Mouse (Mus musculus) lung, postnatal 25 days (tissue): ENCODE measurements around the gene Foxj3.

Source experiments
- DNase-seq: peaks from one replicate; pipeline ENCODE4 v3.0.0; 2022; ENCODE audit warnings: low spot score

Foxj3 gene

DNA sequence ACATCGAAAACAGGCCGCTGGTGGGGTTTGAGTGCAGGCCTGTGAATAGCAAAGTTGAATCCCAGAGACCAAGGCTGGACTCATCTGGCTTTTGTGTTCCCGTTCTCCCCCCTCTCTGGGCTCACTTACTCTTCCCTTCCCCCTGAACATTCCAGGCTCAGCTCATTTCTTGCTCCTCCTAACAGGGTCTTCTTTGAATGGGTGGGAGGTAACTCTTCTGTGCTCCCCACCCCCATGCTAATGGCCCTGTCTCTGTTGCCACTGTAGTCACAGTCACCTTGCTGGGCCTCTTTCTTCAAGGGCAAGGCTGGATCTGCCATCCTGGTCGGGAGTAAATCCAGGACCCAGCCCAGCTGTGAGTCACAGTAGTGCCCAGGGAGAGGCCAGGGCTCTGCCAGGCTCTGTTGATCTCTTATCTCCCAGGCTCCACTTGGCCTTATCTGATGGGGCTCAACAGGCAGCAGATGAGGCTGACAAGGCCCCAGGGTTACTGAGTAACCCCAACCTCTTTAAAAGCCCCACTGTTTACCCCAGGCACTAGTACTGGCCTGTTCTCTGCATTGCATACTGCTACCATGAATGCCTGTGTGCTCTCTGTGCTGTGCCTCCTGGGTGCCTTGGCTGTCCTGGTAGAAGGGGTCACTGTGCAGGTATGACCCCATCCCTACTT, 100.5 kb downstream of the Foxj3 start, which contains the start of gene Guca2a:
TSS of gene Guca2a (plus strand) at position 529 of the 670 bp plus-strand sequence.
- peak; percentile 8 for DNase-seq

DNA sequence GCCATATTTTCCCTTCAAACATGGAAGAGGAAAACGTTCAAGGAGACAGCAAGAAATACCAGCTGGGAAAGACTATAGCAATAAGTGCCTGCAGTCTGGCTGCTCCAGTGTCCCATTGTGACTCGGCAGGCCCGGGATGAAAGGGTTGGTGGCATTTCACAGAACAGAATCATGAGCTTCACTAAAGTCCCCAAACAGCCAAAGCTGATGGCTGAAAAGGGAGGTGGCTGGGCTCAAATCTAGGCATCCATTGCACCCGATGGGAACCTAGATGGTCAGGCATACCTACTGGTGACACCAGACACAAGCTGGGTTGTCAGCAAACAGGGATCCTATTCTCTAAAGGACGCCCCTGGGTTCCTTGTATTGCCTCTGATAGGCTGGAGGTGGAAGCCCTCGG, 101.1 kb downstream of the Foxj3 start:
- no peak for DNase-seq

DNA sequence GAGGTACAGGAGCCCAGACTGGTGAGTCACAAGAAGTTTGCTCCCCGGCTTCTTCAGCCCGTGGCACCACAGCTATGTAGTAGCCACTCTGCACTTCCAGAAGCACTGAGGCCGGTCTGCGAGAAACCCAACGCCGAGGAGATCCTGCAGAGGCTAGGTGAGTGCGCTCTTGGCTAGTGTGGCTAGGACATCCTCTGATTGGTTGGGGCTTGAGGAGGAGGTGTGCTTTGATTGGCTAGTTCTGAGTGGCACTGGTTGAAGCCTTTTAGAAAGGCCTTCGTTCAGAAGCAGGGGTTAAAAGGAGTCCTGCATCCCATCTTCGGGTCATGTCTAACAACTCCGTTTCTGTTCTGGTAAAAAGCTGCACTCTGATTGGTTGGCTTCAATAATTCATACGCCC, 101.9 kb downstream of the Foxj3 start:
- no peak for DNase-seq

DNA sequence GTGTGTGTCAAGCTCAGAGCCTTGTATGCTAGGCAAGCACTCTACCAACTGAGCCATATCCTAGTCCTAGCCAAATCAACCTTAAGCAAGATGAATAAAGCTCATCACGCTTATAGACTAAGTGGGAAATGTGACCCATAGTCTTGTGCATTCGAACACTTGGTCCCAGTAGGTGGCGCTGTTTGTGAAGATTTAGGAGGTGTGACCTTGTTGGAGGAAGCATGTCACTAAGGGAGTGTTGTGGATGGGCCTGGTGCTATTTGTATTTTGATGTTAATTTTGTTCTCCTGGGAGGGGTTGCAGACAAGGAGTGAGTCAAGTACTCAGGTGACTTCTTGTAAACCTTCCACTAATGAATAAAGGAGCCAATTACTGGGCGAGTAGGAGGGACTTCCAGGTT, 105.9 kb downstream of the Foxj3 start:
- DNase-seq = no peak

DNA sequence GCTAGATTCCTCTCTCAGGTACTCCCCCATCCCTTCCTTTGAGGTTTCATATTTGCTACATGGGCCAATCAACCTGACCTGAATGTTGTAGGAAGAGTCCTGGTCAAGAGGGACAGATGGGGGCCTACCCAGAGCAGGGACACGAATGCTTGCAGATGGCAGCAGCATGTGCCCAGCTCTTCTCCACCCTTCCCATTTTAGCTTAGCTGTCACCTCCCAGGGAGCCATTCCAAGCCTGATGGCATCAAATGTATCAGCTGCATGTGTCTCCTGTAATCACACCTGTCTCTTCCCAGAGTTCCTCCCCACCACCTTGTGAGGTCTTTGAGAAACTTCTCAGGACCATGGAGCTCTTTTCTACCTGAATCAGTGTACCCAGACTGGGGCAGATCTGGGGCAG, 120.2 kb downstream of the Foxj3 start:
- no peak for DNase-seq

DNA sequence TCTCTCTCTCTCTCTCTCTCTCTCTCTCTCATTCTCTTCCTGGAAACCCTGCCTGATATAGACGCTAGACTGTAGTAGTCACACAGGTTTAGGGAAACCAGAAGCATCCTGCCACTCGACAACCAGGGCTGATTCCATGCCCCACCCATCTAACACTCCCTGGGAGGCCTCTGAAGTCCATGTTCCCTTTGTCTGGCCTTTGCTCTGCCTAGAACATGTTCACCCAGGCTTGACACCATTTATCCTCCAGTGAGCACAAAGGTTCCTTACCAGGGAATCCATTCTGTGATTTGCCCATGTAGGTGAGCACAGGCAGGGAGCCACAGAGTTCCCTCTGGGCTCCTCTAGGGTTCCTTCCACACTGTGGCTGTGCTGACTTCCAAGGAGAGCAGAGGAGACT, 121.4 kb downstream of the Foxj3 start:
- no peak for DNase-seq

DNA sequence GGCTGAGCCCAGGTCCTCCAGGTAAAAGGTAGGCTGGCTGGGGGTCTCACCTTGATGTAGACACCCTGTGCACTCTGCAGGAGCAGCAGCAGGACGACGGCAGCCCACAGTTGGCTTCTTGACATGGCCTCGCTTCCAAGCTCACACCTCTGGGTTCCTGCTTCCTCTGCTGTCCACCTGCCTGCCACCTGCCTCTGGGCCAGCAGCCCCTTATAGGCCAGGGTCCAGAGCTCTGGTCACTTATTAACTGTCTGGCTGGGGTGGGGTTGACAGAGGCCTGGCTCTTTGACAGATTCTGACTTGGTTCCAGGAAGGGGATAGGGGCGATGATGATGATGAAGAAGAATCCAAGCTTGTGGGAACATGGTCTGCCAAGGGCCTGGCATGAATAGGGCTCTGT, 121.9 kb downstream of the Foxj3 start, which contains the start of gene Guca2b:
TSS of gene Guca2b (minus strand) at position 224 of the 400 bp plus-strand sequence.
- DNase-seq = no peak

DNA sequence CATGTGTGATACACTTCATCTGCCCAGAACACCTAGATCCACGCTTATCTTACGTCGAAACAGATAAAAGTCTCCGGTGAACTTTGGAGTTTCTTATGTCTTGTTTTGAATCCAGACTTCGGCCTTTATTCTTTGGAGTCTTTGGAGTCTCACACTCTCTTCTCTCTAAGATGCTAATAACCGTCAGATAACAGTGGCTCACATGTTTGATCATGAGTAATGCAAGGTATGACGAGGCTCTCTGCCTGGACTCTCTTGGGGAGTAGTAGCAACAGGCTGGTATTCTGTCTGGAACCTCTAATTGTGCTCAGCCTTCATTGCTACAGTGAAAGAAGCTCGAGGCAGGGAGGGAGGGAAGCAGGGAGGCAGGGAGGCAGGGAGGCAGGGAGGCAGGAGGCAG, 123.2 kb downstream of the Foxj3 start:
- no peak for DNase-seq

DNA sequence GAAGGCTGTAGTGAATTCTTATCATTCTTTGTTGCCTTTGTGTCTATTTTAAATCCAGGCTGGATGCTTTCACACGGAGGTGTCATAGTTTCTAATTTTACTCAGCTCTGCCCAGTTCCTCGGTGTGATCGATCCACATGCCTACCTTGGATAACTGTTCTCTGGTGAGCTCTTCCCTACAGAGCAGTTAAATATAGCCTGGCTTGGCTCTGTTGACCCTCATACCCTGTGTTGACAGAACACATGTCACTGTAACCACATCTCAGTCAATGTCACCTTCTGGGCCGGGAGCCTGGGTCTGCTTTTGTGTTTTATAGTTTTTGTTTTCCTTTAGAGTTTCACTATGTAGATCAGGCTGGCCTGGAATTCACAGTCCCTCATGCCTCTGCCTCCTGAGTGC, 125.3 kb downstream of the Foxj3 start:
- DNase-seq = no peak

DNA sequence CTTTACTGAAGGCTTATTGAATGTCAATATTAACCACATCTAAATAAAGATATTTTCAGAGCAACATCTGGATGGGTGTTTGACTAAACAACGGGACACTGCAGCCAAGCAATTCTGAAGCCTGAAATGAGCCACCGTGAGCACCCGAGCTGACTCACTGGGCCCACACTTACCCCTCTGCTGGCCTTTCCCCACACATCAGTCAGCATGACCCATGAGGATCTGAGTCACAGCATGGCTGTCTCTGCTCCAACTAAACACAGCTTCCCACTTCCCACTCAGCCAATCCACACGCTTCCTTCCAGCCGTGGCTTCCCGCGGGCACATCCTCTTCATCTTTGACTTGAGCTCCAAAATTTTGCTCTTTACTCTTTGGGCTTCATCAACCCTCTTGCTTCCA, 126.2 kb downstream of the Foxj3 start:
- no peak for DNase-seq

DNA sequence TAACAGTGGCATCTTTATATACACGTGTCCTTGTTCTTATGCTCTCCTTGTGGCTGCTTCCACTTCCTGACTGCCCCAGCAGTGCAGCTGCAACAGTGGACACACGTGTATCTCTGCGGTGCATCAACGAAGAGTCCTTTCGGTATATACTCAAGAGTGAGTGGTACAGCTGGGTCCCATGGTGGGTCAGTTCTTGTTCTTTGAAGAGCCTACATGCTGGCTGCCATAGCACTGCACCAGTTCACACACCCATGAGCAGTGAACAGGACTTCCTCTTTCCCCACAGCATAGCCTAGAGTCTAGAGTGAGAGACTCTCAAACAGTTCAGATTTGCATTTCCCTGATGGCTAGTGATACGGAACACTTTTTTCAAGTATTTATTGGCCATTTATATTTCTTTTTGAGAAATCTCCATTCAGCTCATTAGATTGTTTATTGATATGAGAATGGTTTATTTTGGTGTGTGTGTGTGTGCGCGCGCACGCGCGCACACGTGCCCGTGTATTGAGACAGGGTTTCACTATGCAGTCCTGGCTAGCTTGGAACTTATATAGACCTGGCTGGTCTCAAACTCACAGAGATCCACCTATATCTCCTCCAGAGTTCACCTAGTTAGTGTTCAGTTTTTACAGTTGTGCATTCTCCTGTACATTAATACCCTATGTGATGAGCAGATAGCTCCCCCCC, 126.7 kb downstream of the Foxj3 start:
- DNase-seq = peak; percentile 11

DNA sequence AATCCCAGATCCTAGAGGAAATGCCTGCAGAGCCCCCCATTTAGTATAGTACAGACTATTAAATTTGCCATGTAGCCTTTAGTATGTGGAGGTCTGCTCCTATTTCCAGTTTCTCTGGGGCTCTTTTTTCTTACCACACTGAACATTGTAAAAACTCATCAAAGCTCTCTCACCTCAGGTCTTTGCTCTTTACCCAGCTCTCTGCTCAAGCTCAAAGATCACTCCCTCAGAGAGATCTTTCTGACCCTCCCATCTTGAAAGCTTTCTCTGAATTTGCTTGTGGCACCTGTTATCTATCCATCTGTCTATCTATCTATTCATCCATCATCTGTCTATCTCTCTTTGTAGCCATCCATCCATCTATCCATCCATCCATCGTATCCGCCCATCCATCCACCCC, 128.4 kb downstream of the Foxj3 start:
- DNase-seq = no peak

DNA sequence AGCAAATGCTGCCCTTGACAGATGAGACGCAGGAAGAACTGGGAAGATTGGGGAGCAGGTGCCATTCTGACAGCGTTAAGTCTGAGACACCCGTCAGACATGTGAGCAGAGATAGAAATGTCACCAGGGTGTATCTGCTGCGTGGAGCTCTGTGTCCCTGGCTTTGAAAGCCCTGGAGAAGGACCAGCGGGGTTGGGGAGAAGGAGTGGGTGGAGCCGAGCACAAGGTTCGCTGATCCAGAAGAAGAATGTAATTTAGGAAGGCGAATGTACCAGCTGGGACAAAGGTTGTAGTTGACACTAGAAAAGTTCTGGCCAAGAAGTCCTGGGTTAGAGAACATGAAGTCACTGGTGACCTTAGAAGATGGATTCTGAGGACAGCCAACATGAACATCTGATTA, 129.3 kb downstream of the Foxj3 start:
- peak; percentile 7 for DNase-seq

DNA sequence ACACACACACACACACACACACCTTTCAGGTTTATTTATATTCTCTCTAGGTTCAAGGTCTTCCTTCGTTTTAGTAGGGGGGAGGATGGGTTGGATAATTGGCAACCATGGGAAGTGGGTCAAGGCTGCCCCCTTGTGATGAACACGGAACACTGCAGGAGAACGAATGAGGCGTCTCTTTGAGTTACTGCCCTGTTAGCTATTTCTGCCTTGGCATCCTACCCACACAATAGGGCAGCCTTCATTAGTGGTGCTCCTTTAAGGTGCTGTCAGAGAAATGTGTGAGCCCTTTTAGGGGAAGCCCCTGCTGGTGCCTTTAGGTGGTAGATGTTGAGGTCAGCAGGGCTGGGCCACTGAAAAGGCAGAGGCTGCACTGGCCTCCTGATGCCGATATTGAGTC, 130.7 kb downstream of the Foxj3 start:
- peak; percentile 36 for DNase-seq

DNA sequence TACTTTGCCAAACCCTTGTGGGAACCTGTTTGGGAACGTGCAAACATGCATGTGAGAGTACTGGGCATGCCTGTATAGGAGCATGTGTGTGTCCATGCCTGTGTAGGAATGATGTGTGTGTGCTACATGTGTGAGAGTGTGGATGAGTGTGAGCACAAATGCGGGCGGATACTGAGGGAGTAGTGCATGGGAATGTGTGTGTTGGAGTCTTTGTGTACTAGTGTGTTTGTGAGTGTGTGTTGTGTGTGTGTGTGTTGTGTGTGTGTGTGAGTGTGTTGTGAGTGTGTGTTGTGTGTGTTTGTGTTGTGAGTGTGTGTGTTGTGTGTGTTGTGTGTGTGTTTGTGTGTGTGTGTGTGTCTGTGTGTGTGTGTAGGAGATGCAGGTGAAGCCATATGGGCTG, 131.4 kb downstream of the Foxj3 start:
- DNase-seq = no peak

DNA sequence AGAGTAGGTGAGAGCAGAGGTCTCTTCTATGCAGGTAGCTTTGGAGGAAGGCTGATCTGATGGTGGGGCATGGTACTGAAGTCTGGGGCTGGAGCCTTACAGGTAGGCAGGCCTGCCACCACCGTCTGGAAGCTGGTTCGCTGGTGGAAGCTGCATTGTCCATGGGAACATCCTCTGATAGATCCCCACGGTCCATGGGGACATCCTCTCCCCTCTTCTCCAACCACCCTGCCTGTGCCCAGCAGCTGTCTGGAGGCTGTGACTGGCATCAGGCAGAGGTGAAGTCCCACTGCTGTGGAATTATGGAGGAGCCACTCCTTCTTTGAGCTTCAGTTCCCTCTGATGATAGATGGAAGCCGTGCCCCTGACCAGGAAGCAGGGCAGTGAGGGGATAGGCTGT, 131.8 kb downstream of the Foxj3 start:
- DNase-seq = no peak

DNA sequence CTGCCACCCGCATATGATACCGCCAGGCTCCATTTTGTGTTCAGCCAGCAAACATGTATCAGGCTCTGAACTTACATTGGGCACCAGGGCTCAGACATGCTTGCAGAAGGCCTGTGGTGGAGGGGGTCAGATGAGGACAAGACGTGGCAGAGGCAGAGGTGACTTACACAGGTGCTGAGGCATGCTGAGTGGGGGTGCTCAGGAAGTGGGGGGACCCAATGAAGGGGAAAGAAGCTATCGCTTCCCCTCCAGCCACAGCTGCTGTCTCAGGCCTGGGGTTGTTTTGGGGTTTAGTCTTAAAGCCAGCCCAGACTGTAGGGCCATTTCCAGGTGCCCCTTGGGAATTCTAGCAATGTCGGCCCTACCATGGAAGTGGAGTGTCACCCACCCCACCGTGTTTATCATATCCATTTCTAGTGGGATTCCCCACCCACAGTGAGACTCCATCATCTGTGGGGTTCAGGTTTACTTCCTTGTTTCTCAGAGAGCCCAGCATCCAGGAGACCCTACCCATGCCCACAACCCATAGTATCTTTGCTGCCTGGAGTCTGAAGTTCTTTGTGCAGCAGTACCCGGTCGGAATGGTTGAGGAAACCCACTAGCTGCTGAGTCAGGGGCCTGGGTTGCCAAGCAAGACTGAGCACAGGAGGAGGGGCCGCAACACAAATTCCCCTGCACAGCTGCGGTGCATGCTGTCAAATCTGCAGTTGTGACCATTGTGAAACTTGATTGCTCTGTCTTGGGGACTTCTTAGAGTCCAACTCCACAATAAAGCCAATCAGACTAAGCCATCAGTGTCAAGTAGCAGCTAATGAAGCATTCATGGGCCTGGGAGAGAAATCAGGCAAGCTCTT, 132.8 kb downstream of the Foxj3 start:
- DNase-seq = no peak

DNA sequence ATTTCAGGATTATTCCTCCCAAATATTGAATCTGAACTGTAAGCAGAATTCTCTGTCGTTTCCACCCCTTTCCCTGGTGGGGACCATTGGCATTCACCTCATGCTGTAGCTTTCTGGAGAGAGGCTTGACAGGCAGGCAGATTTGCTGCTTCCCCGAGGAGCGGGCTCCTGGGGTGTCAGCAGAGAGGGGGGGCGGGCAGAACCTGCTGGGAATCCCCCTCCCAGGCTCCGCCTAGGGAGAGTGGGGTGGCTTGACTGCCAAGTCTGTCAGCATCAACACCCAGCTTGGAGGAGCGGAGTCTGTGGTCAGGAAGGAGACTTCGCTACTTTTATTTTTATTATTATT, 133.4 kb downstream of the Foxj3 start:
- no peak for DNase-seq

DNA sequence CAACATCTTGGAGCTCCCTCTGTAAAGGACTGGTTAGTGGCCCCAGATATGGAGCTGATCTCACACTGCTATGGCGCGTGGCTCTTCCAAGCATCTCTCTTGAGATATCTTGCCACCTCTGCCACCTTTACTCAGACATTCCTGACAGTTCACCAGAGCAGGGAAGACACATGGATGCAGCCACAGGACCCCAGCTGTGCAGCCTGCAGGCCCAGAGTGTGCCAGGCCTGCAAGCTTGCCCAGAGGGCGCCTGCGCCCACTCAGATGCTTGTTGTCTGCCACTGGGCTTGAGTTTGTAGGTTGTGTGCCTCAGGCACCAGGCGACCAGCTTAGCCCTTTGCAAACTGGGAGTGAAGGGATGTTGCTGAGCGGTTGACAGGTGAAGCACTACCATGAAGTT, 133.9 kb downstream of the Foxj3 start:
- no peak for DNase-seq

DNA sequence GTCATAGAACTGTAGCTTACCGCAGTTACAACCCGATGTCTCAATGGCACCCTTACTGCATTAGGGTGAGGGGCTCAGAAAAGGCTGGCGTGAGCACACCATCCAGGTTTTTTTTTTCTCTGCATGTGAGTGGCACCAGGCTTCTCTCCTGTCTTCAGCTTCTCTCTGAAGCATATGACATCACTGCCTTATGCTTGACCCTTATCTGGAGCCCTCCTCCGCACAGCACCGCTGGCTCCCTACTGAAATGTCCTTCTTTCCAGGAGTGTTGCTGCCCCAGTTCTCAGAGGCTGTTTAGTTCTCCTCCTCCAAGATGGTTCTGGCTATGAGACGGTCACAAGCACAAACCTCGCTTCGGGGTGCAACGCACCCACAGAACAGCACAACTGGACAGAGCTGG, 134.4 kb downstream of the Foxj3 start:
- no peak for DNase-seq

DNA sequence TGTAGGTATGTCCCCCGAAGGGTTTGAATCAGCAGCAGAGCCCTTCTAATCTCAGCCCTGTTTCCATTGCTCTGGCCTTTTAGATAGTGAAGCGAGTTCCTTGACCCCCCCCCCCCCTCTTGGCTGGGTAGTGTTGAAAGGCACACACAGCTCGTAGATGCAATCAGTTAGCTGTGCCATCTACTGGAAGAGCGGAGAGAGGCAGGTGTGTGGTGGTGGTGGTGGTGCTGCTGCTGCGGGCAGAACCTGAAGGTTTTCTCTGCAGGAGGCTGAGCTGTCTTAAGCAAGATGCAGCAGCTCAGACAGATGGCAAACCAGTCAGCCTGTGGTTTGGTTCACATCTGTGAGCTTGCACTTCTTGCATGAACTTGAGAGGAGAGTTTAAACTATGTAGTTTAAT, 135.9 kb downstream of the Foxj3 start:
- no peak for DNase-seq
